Mouse (Mus musculus) heart, adult 2 months (tissue): Measurements from ENCODE around the gene Apoc4. TPM values are rescaled to one million over a fixed set of nuclear protein-coding genes. Genes with fewer than 3 reads are reported as not detected.

Experiments
- DNase-seq, 2 experiments: peaks; one replicate each; pipeline ENCODE4 v3.0.0; 2021
- H3K27ac ChIP-seq: fragments of 200-600 bp; 2 replicates; pipeline ENCODE4 v1.8.1; 2022
- H3K27me3 ChIP-seq: fragments of 200-500 bp; 2 replicates; pipeline ENCODE4 v1.6.1; 2012; ENCODE audit warnings: mild to moderate bottlenecking, low read length, inconsistent platforms, mixed read lengths; ENCODE audit not compliant: control insufficient read depth, insufficient read depth
- H3K36me3 ChIP-seq: fragments of 200-500 bp; 2 replicates; pipeline ENCODE4 v1.6.1; 2012; ENCODE audit warnings: low read length, inconsistent platforms; ENCODE audit not compliant: control insufficient read depth, insufficient read depth
- H3K4me1 ChIP-seq: fragments of 200-500 bp; 2 replicates; pipeline ENCODE4 v1.6.1; 2011; ENCODE audit warnings: low read length; ENCODE audit not compliant: control insufficient read depth, insufficient read depth
- H3K4me3 ChIP-seq: fragments of 200-600 bp; 2 replicates; pipeline ENCODE4 v1.8.1; 2022
- H3K79me2 ChIP-seq: fragments of 200-500 bp; replicated peaks from 2 replicates; pipeline ENCODE4 v1.6.1; 2012; ENCODE audit warnings: mild to moderate bottlenecking, inconsistent platforms, low read length, moderate library complexity, mixed read lengths; ENCODE audit not compliant: control insufficient read depth, insufficient read depth
- H3K9ac ChIP-seq: fragments of 200-500 bp; 2 replicates; pipeline ENCODE4 v1.6.1; 2012; ENCODE audit warnings: low read depth, mild to moderate bottlenecking, control low read depth, inconsistent platforms, low read length, mixed read lengths
- CTCF ChIP-seq: fragments of 200-600 bp; IDR thresholded peaks from 2 replicates; pipeline ENCODE4 v1.8.1; 2022; ENCODE audit warnings: antibody characterized with exemption, mild to moderate bottlenecking, moderate library complexity
- EP300 ChIP-seq: fragments of 200-500 bp; IDR thresholded peaks from 2 replicates; pipeline ENCODE4 v1.6.1; 2011; ENCODE audit warnings: low read depth, low read length, control low read depth; ENCODE audit not compliant: insufficient read depth
- POLR2A ChIP-seq: fragments of 200-500 bp; IDR thresholded peaks from 2 replicates; pipeline ENCODE4 v1.6.1; 2011; ENCODE audit warnings: mild to moderate bottlenecking, low read depth, low read length, control low read depth; ENCODE audit not compliant: insufficient read depth
- WGBS: fragments of 180-500 bp; shearing (Covaris S2); methylation state at CpG from one replicate; pipeline ENCODE4 v1.1.7; 2018; 5-methylcytosine and 5-hydroxymethylcytosine counted together
- intact Hi-C: fragments of 180-260 bp; cut with DNase I; formaldehyde crosslinking; loops from one replicate; pipeline ENCODE4 v1.15.1; 2025
- polyA plus RNA-seq: library from polyadenylated mRNA; depleted of rRNA; stranded (reverse); fragments of >200 nt; gene quantifications from 2 replicates; pipeline ENCODE4 v1.2.3, GENCODE M21; 2012
- total RNA-seq, 2 experiments: library from RNA; stranded (reverse); gene quantifications; 2 replicates each; pipeline ENCODE4 v1.2.3; 2021

Gene Apoc4
- total and polyA plus RNA-seq, 3 experiments, result not detected

GRCm38 (mm10) chr7:19666750-19667149 is 14.5 kb downstream of the Apoc4 start:
- H3K9ac ChIP-seq, result no peak overlapping the region
- no peaks in the 10 kb centered on the region for H3K27me3 ChIP-seq
- H3K27ac ChIP-seq, result no peak overlapping the region; the same call in 1 of the 2 replicates
- H3K4me1 ChIP-seq, result peaks cover 13% of the 10 kb centered on the region
- no peak overlapping the region for H3K4me3 ChIP-seq
- DNase-seq, result no peak
- intact Hi-C loops, result loop anchor here (5.0 kb wide), 1 partner anchor 126 kb away; no protein-coding TSS in a partner anchor
- peaks cover 9% of the 10 kb centered on the region for H3K79me2 ChIP-seq
- 61% methylated on average over 3 of the region's 3 CpGs for WGBS
- H3K36me3 ChIP-seq, result no peaks in the 10 kb centered on the region
- peak; percentile 19; the same call in 1 of the 2 replicates for TF ChIP-seq CTCF
- TF ChIP-seq EP300, result no peak
- no peak for TF ChIP-seq POLR2A

GRCm38 (mm10) chr7:19664955-19665841 is 16.1 kb downstream of the Apoc4 start, which contains the start of gene Clptm1:
TSS of gene Clptm1 (minus strand) at chr7:19665033.
- Histone ChIP-seq H3K27ac (peak within 1 kb of the TSS; percentile 96), H3K79me2 (peaks cover 14% of the 10 kb centered on the region), H3K36me3 (no peaks in the 10 kb centered on the region), H3K4me1 (peaks cover 13% of the 10 kb centered on the region), H3K9ac (peak within 1 kb of the TSS; percentile 94), H3K4me3 (peak within 1 kb of the TSS; percentile 100), H3K27me3 (no peaks in the 10 kb centered on the region)
- under 1% methylated on average over 54 of the region's 63 CpGs for WGBS
- intact Hi-C loops, result loop anchor here (5.0 kb wide), 2 partner anchors 38 to 127 kb away; partner anchors contain the start of gene Relb
- TF ChIP-seq CTCF (peak; percentile 47), POLR2A (peak; percentile 79), EP300 (peak; percentile 83)
- peak; percentile 97 for DNase-seq

GRCm38 (mm10) chr7:19664455-19664954 is 16.8 kb downstream of the Apoc4 start:
- H3K9ac ChIP-seq, result peak overlapping the region; percentile 94
- no peaks in the 10 kb centered on the region for H3K27me3 ChIP-seq
- peak overlapping the region; percentile 88 for H3K27ac ChIP-seq
- H3K79me2 ChIP-seq, result peaks cover 16% of the 10 kb centered on the region
- peaks cover 13% of the 10 kb centered on the region for H3K4me1 ChIP-seq
- DNase-seq, result no peak
- H3K4me3 ChIP-seq, result peak overlapping the region; percentile 100
- no peak for TF ChIP-seq EP300
- peak; percentile 22; the same call in 1 of the 2 replicates for TF ChIP-seq CTCF
- intact Hi-C loops, result loop anchor here (5.0 kb wide), 1 partner anchor 37 kb away; the partner anchor contains the start of gene Relb
- H3K36me3 ChIP-seq, result no peaks in the 10 kb centered on the region
- under 1% methylated on average over 37 of the region's 37 CpGs for WGBS

GRCm38 (mm10) chr7:19663940-19664339 is 17.3 kb downstream of the Apoc4 start:
- WGBS, result 13% methylated on average over 8 of the region's 8 CpGs
- Histone ChIP-seq H3K4me1 (peaks cover 10% of the 10 kb centered on the region), H3K79me2 (peaks cover 16% of the 10 kb centered on the region), H3K4me3 (peak overlapping the region; percentile 100), H3K36me3 (no peaks in the 10 kb centered on the region), H3K9ac (peak overlapping the region; percentile 94), H3K27ac (peak overlapping the region; percentile 88; the same call in 1 of the 2 replicates), H3K27me3 (no peaks in the 10 kb centered on the region)
- intact Hi-C loops, result loop anchor here (5.0 kb wide), 1 partner anchor 37 kb away; the partner anchor contains the start of gene Relb
- DNase-seq, result no peak
- no peak for TF ChIP-seq EP300
- TF ChIP-seq CTCF, result no peak
- no peak for TF ChIP-seq POLR2A

GRCm38 (mm10) chr7:19652614-19653013 is 28.7 kb downstream of the Apoc4 start:
- Histone ChIP-seq H3K27me3 (no peaks in the 10 kb centered on the region), H3K36me3 (peaks cover 2% of the 10 kb centered on the region), H3K79me2 (peaks cover 5% of the 10 kb centered on the region; the same call in 1 of the 2 replicates), H3K4me3 (no peak overlapping the region), H3K9ac (no peak overlapping the region), H3K4me1 (peaks cover 10% of the 10 kb centered on the region; the same call in 1 of the 2 replicates), H3K27ac (no peak overlapping the region; the same call in 1 of the 2 replicates)
- intact Hi-C loops, result no loop called here
- DNase-seq, result peak in 1 of 2 experiments; percentile 73
- TF ChIP-seq CTCF, result no peak
- TF ChIP-seq EP300, result peak; percentile 91
- 71% methylated on average over 2 of the region's 2 CpGs for WGBS
